Mouse (Mus musculus) left cerebral cortex, postnatal 36 days (tissue): ENCODE data around the gene Abhd12. TPM values are rescaled to one million over a fixed set of nuclear protein-coding genes. Genes with fewer than 3 reads are reported as not detected.

Source experiments
- DNase-seq, 2 experiments: peaks; one replicate each; pipeline ENCODE4 v3.0.0; 2021 to 2022; ENCODE audit warnings: low spot score in 2 of 2, mixed read lengths in 1 of 2
- intact Hi-C: fragments of 180-260 bp; cut with DNase I; formaldehyde crosslinking; loops from one replicate; pipeline ENCODE4 v1.15.1; 2025
- total RNA-seq, 2 experiments: library from RNA; stranded (reverse); gene quantifications; 2 replicates each; pipeline ENCODE4 v1.2.3; 2021

Gene Abhd12
- total RNA-seq, 2 experiments from 2014 or later = 296 to 337 TPM

DNA sequence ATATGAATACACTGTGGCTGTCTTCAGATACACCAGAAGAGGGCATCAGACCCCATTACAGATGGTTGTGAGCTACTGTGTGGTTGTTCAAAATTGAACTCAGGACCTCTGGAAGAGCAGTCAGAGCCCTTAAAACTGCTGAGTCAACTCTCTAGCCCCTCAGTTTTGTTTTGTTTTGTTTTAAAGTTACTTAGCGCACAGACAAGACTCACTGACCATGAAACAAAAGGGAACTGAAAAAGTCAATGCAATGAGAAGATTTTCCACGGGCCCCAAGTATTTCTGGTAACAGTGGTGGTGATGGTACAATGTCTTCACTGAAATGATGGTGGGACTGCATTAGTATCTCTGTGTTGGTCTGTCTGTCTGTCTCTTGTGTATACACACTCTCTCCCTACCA, 43.4 kb downstream of the Abhd12 start:
- intact Hi-C loops = no loop called here
- DNase-seq = no peak

DNA sequence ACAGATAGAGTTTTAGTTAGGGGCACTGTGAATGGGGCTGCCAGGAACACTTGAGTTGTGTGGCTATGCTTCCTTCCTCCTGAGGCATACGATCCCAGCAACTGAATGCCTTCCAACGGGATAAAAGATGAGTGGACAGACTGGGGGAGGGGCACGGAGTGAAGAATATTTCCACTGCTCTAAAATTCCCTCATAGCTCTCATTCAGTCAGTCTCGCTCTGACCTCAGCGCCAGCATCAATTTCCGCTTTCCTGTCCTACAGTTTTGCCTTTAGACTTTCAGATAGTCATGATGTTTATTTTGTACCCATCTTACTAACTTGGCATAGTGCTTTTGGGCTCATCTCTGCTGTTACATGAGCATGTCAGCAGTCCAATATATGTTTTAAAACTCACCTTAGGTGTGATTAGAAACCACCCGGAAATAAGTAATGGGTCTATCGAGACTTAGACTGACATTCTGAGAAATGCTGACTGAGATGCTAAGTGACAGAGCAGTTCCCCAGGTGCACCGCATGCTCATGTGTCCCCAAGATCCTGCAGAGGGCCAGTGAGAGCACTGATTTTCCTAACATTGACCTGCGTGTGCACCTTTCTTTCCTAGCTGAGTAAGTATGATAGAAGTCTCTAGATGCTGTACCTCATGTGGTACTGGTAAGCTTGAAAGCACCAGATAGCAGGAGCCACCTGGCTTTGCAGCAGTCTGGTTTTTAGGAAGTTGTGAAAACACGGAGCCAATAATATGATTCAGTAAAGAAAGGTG, 44.7 kb downstream of the Abhd12 start:
- no peak for DNase-seq
- intact Hi-C loops = no loop called here

GRCm38 (mm10) chr2:150858724-150859487, 45.6 kb downstream of the Abhd12 start:
- DNase-seq = no peak
- intact Hi-C loops = no loop called here

DNA sequence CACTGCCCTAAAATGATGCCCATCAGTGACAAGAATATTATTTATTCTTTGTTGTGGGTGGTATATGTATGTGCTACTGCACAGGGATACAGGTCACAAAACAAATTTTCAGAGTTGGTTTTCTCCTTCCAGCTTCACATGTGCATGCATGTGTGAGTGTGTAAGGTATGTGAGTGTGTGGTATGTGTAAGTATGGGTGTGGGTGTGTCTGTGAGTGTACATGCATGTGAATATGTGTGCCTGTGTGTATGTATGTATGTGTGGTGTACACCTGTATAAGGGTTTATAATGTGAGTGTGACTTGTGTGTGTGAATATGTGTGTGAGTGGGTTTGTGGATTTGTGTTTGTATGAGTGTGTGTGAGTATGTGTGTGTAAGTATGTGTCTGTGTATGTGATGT, 49.4 kb downstream of the Abhd12 start:
- no peak for DNase-seq

DNA sequence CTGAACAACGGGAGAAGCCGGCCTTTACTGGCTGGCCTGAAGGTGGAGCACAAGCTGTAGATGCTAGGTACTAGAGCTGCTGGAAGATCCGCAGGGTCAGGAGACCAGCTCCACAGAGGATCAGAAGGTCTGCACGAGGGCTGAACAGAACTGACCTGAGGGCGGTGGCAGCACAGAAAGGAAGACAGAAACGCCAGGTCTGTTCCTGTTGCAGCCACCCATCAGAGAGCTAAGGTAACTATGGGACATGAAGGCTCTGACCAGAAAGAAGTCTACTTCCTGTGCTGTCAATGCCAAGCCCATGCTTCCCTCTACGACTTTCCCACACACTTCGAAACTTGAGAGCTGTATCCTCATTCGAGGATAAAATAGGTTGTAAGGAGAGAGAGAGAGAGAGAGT, 53.3 kb downstream of the Abhd12 start:
- intact Hi-C loops = no loop called here
- DNase-seq = no peak

More for the DNA sequence above, 49.4 kb downstream of the Abhd12 start:
- intact Hi-C loops = no loop called here

- no peak for DNase-seq
- intact Hi-C loops = loop anchor here (5.0 kb wide), 1 partner anchor 55 kb away; the partner anchor contains the start of gene Abhd12
Measured at GRCm38 (mm10) chr2:150847436-150847995, 57.0 kb downstream of the Abhd12 start.

GRCm38 (mm10) chr2:150844798-150845197, 59.7 kb downstream of the Abhd12 start:
- intact Hi-C loops = loop anchor here (5.0 kb wide), 1 partner anchor 58 kb away; the partner anchor contains the start of gene Abhd12
- peak; percentile 60 to 70 for DNase-seq

DNA sequence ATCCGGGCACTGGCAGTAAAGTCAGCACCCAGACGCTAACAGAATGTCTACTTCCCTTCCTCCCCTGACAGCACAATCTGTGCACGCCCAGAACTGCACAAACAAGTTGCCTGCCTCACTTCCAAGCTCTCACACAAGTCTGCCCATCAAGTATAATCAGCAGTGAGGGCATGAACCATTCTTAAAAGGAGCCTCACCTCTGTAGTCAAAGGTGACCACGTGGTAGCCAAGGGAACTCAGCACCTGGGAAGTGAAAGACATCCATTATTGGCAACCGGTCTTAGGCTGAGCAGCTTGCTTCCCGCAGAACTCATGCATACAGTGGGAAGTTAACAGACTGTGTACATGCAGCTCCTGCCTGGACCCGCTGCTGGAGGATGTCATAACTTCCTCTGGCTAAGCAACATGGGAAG, 62.5 kb downstream of the Abhd12 start:
- peak in 1 of 2 experiments; percentile 40 for DNase-seq
- intact Hi-C loops = no loop called here

DNA sequence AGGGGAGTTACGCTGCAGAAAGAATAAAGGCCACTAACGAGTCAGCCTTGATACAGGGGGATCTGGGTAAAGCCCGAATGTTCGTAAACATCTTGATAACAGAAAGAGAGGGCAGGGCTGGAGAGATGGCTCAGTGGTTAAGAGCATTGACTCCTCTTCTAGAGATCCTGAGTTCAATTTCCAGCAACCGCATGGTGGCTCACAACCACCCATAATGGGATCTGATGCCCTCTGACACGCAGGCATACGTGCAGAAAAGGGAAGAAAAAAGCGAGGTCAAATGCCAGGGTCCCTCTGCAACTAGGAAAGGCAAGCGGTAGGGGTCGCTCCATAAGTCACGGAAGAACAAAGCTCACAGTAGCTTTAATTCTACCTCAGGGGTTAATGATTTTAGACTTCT, 63.4 kb downstream of the Abhd12 start:
- intact Hi-C loops = no loop called here
- no peak for DNase-seq

- no peak for DNase-seq
Measured at GRCm38 (mm10) chr2:150839686-150840471, 64.7 kb downstream of the Abhd12 start.

DNA sequence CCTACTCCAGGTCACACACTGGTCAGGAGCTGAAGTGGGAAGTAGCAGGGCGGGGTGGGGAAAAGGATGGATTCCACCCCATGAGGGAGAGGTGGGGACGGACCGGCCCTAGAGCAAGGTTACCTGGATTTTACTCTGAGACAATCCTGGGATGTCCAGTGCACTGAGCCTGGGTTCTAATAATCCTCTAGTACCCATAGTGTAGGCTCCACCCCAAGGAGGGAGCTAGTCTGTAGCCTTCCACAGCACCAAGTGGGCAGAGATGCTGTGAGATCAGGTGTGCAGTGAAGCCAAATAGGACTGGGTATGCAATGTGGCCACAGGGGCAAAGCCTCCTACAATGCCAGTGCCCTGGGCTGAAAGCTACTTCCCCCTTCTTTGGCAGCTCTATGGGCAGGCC, 66.8 kb downstream of the Abhd12 start:
- intact Hi-C loops = no loop called here
- DNase-seq = no peak

More at GRCm38 (mm10) chr2:150839686-150840471, 64.7 kb downstream of the Abhd12 start:
- intact Hi-C loops = no loop called here

DNA sequence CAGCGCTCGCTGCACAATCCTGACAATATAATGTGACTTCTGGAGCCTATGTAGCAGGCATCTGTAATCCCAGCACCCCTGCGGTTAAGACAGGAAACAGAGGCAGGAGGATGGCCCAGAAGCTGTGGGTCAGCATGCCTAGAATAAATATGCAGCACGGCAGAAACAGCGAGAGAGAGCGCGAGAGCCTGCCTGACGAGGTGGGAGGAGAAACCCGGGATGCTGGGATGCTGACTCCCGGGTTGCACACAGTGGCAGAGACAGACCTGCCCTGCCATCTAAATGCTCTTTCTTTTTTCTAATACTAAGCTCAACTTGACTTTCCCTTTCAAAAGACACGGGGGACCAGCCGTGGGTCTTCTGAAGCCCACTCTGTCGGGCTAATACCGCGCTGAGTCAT, 67.6 kb downstream of the Abhd12 start:
- DNase-seq = no peak
- intact Hi-C loops = no loop called here

GRCm38 (mm10) chr2:150835975-150836374, 68.6 kb downstream of the Abhd12 start:
- intact Hi-C loops = no loop called here
- no peak for DNase-seq

DNA sequence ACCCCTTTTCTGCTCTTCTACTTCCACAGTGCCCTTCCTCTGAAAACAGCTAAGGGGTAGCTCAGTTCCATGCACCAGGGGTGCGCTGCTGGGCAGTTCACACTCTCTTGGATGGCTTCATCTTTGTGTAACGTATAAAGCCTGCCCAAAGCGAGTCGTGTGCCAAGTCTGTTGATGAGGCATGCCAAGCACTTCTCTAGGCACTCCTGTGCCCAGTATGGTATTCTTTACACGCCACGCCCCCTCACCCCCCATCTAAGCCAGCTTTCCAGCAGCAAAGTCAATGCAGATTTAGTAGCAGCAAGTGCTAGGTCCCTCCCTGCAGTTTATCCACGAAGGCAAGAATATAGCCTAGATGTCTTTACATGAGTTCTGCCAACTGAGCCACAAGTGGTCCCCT, 69.9 kb downstream of the Abhd12 start:
- intact Hi-C loops = no loop called here
- no peak for DNase-seq

DNA sequence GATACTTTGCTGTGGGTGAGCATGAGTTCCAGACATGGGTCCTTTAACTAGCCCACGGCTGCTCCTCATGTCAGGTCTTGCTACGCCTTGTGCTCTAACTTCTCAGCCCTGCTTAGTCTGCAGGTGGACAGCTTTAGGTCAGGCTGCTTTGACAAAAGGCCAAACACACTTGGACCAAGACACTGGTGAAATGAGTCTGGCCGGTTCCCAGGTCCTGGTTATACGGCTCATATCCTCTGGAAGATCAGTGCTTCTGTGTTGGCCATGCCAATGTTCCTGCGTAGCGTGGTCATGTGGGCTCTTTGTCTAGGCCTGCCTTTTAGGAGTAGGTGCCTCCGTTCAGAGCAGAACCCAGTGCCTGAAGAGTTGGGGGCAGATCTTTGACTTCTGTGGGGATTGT, 72.5 kb downstream of the Abhd12 start:
- intact Hi-C loops = no loop called here
- no peak for DNase-seq

- DNase-seq = no peak
- intact Hi-C loops = no loop called here
Measured at GRCm38 (mm10) chr2:150830911-150831441, 73.6 kb downstream of the Abhd12 start.

- intact Hi-C loops = no loop called here
- DNase-seq = no peak
Measured at GRCm38 (mm10) chr2:150830011-150830410, 74.5 kb downstream of the Abhd12 start.

GRCm38 (mm10) chr2:150828654-150829053, 75.9 kb downstream of the Abhd12 start:
- DNase-seq = no peak
- intact Hi-C loops = no loop called here

- no peak for DNase-seq
- intact Hi-C loops = no loop called here
Measured at GRCm38 (mm10) chr2:150828164-150828563, 76.4 kb downstream of the Abhd12 start.

- intact Hi-C loops = no loop called here
- no peak for DNase-seq
Measured at GRCm38 (mm10) chr2:150826426-150826825, 78.1 kb downstream of the Abhd12 start.
